Mouse (Mus musculus) limb, embryonic 14.5 days (tissue): ENCODE results near the gene Tdp1. TPM values are rescaled to one million over a fixed set of nuclear protein-coding genes. Genes with fewer than 3 reads are reported as not detected.

Source experiments
- ATAC-seq: fragments of 200-750 bp; cut with Nextera tagmentation; 2 replicates; pipeline ENCODE4 v1.8.0; 2017; ENCODE audit warnings: low read depth, moderate number of reproducible peaks, moderate TSS enrichment; ENCODE audit not compliant: low FRiP score
- DNase-seq: peaks from one replicate; pipeline ENCODE4 v3.0.0-alpha.2; 2015; ENCODE audit warnings: low spot score
- H3K27ac ChIP-seq: fragments of 300-500 bp; sonication (generic); replicated peaks from 2 replicates; pipeline ENCODE4 v1.5.1; 2014; ENCODE audit warnings: low read depth, mild to moderate bottlenecking, low read length, moderate library complexity, mixed read lengths
- H3K27me3 ChIP-seq: fragments of 300-500 bp; sonication (generic); 2 replicates; pipeline ENCODE4 v1.6.1; 2014; ENCODE audit warnings: low read length, mixed read lengths; ENCODE audit not compliant: control insufficient read depth, insufficient read depth
- H3K36me3 ChIP-seq: fragments of 300-500 bp; sonication (generic); 2 replicates; pipeline ENCODE4 v1.6.1; 2014; ENCODE audit warnings: mild to moderate bottlenecking, low read length, moderate library complexity, mixed read lengths; ENCODE audit not compliant: control insufficient read depth, insufficient read depth
- H3K4me1 ChIP-seq: fragments of 300-500 bp; sonication (generic); 2 replicates; pipeline ENCODE4 v1.6.1; 2014; ENCODE audit warnings: antibody characterized with exemption, low read length, mixed read lengths; ENCODE audit not compliant: control insufficient read depth, insufficient read depth
- H3K4me2 ChIP-seq: fragments of 300-500 bp; sonication (generic); replicated peaks from 2 replicates; pipeline ENCODE4 v1.6.1; 2014; ENCODE audit warnings: low read depth, mild to moderate bottlenecking, low read length, moderate library complexity; ENCODE audit not compliant: severe bottlenecking
- H3K4me3 ChIP-seq: fragments of 300-500 bp; sonication (generic); replicated peaks from 2 replicates; pipeline ENCODE4 v1.5.1; 2014; ENCODE audit warnings: low read length
- H3K9ac ChIP-seq: fragments of 300-500 bp; sonication (generic); 2 replicates; pipeline ENCODE4 v1.6.1; 2014; ENCODE audit warnings: mild to moderate bottlenecking, low read depth, low read length, moderate library complexity; ENCODE audit not compliant: severe bottlenecking
- H3K9me3 ChIP-seq: fragments of 300-500 bp; sonication (generic); 2 replicates; pipeline ENCODE4 v1.6.1; 2016; ENCODE audit warnings: low read length; ENCODE audit not compliant: control insufficient read depth
- POLR2A ChIP-seq: fragments of 200-500 bp; IDR thresholded peaks from 2 replicates; pipeline ENCODE4 v1.8.0; 2012; ENCODE audit warnings: inconsistent platforms, mild to moderate bottlenecking, moderate library complexity, borderline replicate concordance; ENCODE audit not compliant: insufficient read depth, insufficient read length; ENCODE audit errors: extremely low read depth
- WGBS: fragments of 180-500 bp; shearing (Covaris S2); extraction: QIAGEN DNeasy Blood & Tissue Kit; methylation state at CpG from one replicate; pipeline ENCODE4 v1.1.7; 2014; 5-methylcytosine and 5-hydroxymethylcytosine counted together
- polyA plus RNA-seq, 2 experiments: library from polyadenylated mRNA; depleted of rRNA in 1 of 2; stranded (reverse) in 1 of 2; unstranded in 1 of 2; fragments of >200 nt; fragmentation: Nextera tagmentation in 1 of 2; extraction: Ambion mirVana in 1 of 2; gene quantifications; 2 replicates each; pipeline versions ENCODE4 v1.2.1 to v1.2.3; 2012 to 2014

Tdp1 gene
- polyA plus RNA-seq, 2 experiments: 42.1 to 47.8 TPM

DNA sequence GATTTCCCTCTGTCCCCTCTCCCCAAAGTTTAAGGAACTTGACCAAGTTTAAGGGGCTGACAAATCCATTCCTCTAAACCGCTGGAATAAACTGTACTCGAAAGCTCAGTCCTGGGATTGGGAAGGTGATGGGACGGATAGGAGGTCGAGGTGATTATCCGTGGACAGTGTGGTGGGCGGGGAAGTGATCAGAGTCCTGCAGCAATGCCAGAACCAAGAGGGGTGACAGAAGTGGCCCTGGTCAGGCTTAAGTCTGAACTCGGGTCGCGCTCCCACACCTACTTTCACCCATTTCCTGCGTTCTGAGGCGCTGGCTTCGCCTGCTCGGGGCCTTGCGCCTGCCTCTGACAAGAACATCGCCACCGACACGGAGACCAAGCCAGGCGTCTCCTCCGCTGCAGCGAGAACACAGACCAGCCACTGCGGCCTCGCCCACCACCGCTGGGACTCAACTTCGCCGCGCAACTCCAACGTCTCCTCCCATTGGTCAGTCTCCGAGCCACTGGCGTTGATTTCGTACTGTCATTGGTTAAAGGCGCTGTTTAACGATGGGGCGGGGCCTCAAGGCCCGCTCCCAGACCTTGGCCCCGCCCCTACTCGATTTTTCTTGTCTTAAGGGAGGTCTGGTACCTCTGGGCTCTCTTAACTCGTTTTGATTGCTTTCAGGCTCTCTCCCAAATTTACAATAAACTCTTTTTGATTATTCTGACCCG lies 1.2 kb upstream of the Tdp1 start:
- 1% methylated on average over 31 of the region's 38 CpGs for WGBS

DNA sequence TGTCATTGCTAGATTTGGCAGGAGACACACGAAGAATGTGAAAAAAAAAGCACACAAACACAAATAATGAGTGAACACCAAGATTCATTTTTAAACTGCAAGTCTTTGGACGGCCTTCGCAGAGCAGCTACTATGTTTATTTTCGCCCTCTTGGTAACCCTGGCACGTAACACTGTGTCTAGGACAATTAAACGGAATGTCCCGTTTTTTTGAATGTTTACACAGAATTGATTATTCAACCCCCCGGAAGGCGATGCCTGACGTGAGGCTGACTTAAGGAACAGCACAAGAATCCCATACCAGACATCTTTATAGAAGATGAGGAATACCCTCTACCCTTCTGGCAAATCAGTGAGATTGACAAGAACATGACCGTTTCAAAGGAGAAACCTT lies 608 bp upstream of the Tdp1 start:
- Histone ChIP-seq H3K9me3 (no peaks in the 10 kb centered on the region), H3K4me1 (peaks cover 14% of the 10 kb centered on the region), H3K9ac (peak overlapping the region; percentile 92), H3K27me3 (no peaks in the 10 kb centered on the region), H3K4me3 (peak overlapping the region; percentile 83), H3K4me2 (peak overlapping the region; percentile 96), H3K36me3 (no peaks in the 10 kb centered on the region), H3K27ac (peak overlapping the region; percentile 80)
- no peak for TF ChIP-seq POLR2A
- peak; percentile 20; the same call in 1 of the 2 replicates for ATAC-seq
- no peak for DNase-seq
- under 1% methylated on average over 11 of the region's 11 CpGs for whole genome bisulfite sequencing

More for the DNA sequence above, 1.2 kb upstream of the Tdp1 start:
- Histone ChIP-seq H3K4me1 (peaks cover 14% of the 10 kb centered on the region), H3K4me3 (peak overlapping the region; percentile 83), H3K36me3 (no peaks in the 10 kb centered on the region), H3K9ac (peak overlapping the region; percentile 92), H3K27me3 (no peaks in the 10 kb centered on the region), H3K4me2 (peak overlapping the region; percentile 96), H3K27ac (0 out of 2 replicates have a peak overlapping the region, but pooled peaks have one; percentile 80), H3K9me3 (no peaks in the 10 kb centered on the region)
- TF ChIP-seq POLR2A: 0 out of 2 replicates have a peak, but pooled peaks have one; percentile 74
- ATAC-seq (peak; percentile 95), DNase-seq (peak; percentile 97)

DNA sequence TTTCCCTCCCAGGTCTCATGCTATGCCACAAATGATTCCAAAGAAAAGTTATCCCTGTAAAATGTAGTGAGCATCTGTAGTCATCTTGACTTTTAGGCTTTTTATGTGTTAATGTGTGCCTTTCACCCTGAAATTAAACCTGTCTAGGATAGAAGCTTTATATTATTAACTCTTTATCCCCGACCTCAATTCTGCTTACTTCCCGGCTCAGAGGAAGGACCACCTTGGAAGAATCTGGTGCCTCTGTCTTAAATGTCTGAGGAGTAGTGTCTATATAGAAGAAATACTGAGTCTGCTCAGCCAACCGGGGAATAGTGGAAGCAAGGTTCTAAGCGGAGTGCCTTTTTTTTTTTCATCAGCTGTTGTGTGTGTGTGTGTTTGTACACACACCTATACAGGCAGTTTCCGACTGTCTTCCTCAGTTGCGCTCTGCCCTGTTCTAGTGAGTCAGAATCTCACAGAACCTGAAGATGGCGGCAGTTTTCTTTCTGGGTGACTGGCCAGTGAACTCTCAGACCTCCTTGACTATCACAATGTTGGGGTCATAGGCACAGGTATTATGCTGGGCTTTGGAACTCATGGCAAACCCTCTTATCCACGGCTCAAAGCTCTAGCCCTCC lies 1.1 kb downstream of the Tdp1 start:
- Histone ChIP-seq H3K9ac (peak overlapping the region; percentile 92), H3K27me3 (no peaks in the 10 kb centered on the region), H3K4me1 (peaks cover 14% of the 10 kb centered on the region), H3K4me2 (peak overlapping the region; percentile 96), H3K36me3 (no peaks in the 10 kb centered on the region), H3K27ac (no peak overlapping the region), H3K4me3 (peak overlapping the region; percentile 83), H3K9me3 (no peaks in the 10 kb centered on the region)
- ATAC-seq (no peak), DNase-seq (no peak)
- 40% methylated on average over 8 of the region's 8 CpGs for WGBS
- no peak for TF ChIP-seq POLR2A

DNA sequence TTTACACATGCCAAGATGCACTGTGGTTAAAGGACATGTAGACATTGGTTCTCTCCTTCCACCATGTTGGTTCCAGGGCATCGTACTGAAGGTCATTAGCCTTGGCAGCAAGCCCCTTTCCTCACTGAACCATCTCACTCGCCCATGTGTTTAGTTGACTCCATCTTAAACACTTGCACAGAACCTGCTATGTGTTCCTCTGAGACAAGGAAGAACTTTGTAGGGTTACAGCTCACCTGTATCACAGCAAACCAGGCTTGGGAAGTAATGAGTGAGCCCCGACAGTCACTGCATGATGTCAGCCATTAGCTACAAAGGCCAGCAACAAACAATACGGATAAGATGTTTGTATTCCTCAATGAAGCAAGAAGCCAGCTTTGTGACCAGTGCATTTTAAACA lies 13.5 kb downstream of the Tdp1 start:
- TF ChIP-seq POLR2A: no peak
- DNase-seq (no peak), ATAC-seq (no peak)
- H3K4me1 ChIP-seq: no peaks in the 10 kb centered on the region
- no peak overlapping the region for H3K9ac ChIP-seq
- no peak overlapping the region for H3K4me2 ChIP-seq
- no peak overlapping the region for H3K4me3 ChIP-seq
- 88% methylated on average over 4 of the region's 4 CpGs for WGBS
- no peak overlapping the region for H3K27ac ChIP-seq
- H3K27me3 ChIP-seq: no peaks in the 10 kb centered on the region
- H3K36me3 ChIP-seq: peaks cover 55% of the 10 kb centered on the region
- H3K9me3 ChIP-seq: no peaks in the 10 kb centered on the region

DNA sequence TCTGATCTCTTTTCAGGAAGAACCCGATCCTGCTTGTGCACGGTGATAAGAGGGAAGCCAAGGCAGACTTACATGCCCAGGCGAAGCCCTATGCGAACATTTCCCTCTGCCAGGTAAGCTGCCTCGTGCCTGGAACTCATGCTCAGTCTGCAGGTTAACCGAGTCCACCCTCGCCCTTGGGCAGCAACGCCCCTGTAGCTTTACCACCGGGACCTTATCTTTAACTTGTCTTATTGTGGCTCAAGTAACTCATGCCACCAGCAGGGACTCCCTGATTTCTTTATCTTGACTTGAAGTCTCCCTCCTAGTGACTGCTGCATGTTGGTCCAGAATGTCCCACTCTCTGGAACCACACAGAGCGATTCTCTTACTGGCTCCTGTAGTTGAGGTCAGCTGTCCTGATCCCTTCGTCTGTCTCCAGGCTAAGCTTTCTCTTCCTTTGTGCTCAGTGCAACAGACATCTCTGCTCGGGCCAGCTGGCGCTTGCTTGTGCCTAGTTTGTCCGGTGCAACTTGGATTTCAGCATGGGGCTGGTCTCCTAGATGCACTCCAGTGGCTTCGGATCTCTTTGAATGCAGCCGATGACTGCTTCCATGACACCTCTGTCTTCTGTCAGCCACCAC lies 14.0 kb downstream of the Tdp1 start:
- Histone ChIP-seq H3K27ac (no peak overlapping the region), H3K4me3 (no peak overlapping the region), H3K27me3 (no peaks in the 10 kb centered on the region), H3K9me3 (no peaks in the 10 kb centered on the region), H3K36me3 (peaks cover 59% of the 10 kb centered on the region), H3K4me1 (no peaks in the 10 kb centered on the region), H3K4me2 (no peak overlapping the region), H3K9ac (no peak overlapping the region)
- DNase-seq (no peak), ATAC-seq (no peak)
- TF ChIP-seq POLR2A: no peak
- WGBS: 91% methylated on average over 16 of the region's 16 CpGs
